Mouse (Mus musculus) CD4-positive, CD25-positive, alpha-beta regulatory T cell, adult 9 weeks (primary cell): ENCODE measurements around the gene Fam186a. TPM values are rescaled to one million over a fixed set of nuclear protein-coding genes. Genes with fewer than 3 reads are reported as not detected.

Source experiments
- polyA plus RNA-seq: library from polyadenylated mRNA; unstranded; fragments of 100-300 nt; shearing (Covaris generic); gene quantifications from one replicate; pipeline ENCODE4 v1.2.1, GENCODE M21; 2017

The Fam186a gene
- not detected for polyA plus RNA-seq

GRCm38 (mm10) chr15:99966961-99967360 is at the start of gene Fam186a:
Fam186a (minus strand) TSS chr15:99967061.

DNA sequence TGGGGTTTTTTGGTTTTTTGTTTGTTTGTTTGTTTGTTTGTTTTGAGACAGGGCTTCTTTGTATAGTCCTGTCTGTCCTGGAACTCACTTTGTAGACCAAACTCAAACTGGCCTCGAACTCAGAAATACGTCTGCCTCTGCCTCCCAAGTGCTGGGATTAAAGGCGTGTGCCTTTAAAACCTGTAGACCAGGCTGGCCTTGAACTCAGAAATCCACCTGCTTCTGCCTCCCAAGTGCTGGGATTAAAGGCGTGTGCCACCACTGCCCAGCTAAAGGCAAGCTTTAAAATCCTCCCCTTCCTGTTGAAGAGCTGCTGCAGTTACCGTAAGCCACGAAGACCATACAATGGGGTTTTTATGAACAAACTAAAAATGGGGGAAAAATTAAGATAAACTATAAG is 2.9 kb upstream of the Fam186a start, which contains the start of gene Larp4:
Gene Larp4 (plus strand): TSS at position 301 of the 400 bp plus-strand sequence.

DNA sequence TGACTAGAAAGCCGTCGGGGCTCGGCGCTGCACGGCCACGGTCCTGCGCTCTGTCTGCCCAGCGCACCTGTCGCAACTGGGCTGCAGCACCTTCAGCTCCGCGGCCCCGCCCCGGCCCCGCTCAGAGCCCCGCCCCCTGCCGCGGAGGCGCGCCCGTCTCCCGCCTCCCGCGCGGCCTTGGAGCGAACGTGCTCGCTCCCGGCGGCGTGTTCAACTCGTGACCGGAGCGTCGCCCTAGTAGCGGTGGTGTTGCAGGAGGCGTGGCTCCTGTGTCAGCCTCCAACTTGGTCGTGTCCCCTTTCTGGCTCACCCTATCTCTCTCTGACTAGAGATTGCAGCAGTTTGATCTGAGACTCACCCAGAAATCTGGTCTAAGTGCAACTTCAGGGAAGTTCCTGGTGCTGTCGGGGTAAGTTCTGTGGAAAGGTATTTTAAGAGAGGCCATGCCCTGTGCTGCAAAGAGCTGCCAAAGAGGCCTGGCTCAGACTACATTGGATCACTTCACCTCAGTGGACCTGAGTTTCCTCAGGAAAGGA is 91.5 kb downstream of the Fam186a start, which contains the start of gene Lima1:
Gene Lima1 (minus strand): TSS at position 123 of the 536 bp plus-strand sequence.

Other genes with a start within 250 kb of the Fam186a start
- gene Gpd1, start 249.5 kb downstream of the Fam186a start, polyA plus RNA-seq, result 0.16 TPM
- 197 TPM for gene Cox14, start 241.4 kb downstream of the Fam186a start, polyA plus RNA-seq
- gene Cers5, start 194.2 kb downstream of the Fam186a start, polyA plus RNA-seq, result 68.0 TPM
- 4.9 TPM for gene Lima1, start 91.6 kb downstream of the Fam186a start, polyA plus RNA-seq
- gene Larp4, start 3.0 kb upstream of the Fam186a start, polyA plus RNA-seq, result 80.0 TPM
- 12.1 TPM for gene Dip2b, start 71.6 kb upstream of the Fam186a start, polyA plus RNA-seq